Mouse (Mus musculus) embryo, embryonic 11.5 days (tissue): ENCODE results near the gene Zbtb32.

Source experiments
- DNase-seq: peaks from one replicate; pipeline ENCODE4 v3.0.0-alpha.2; 2012; ENCODE audit warnings: low read depth, low spot score

The Zbtb32 gene

GRCm38 (mm10) chr7:30544327-30544726, 54.4 kb downstream of the Zbtb32 start:
- DNase-seq = no peak

GRCm38 (mm10) chr7:30540572-30540971, 58.1 kb downstream of the Zbtb32 start:
- DNase-seq = no peak
